Mouse (Mus musculus): ENCODE data around the gene Cyp2d22. TPM values are rescaled to one million over a fixed set of nuclear protein-coding genes. Genes with fewer than 3 reads are reported as not detected.

Cyp2d22 gene
- polyA plus RNA-seq (2015; fragmentation: Nextera tagmentation; extraction: Ambion mirVana), result 1.7 and 2.0 TPM in 2 replicates

- no peak within 1 kb of the TSS for H3K27ac ChIP-seq
- no peak within 1 kb of the TSS; the same call in none of the 2 replicates for H3K9ac ChIP-seq
- H3K9me3 ChIP-seq, result no peaks in the 10 kb centered on the region
- WGBS, result 1% methylated on average over 22 of the region's 24 CpGs
- ATAC-seq (replicated peaks), result peak; percentile 24; the same call in 1 of the 2 replicates
- peak within 1 kb of the TSS; percentile 57 for H3K4me2 ChIP-seq
- H3K4me3 ChIP-seq, result peak within 1 kb of the TSS; percentile 33
- H3K4me1 ChIP-seq, result peaks cover 3% of the 10 kb centered on the region; the same call in 1 of the 2 replicates
- 0 out of 2 replicates have a peak, but pooled peaks cover 3% of the 10 kb centered on the region for H3K27me3 ChIP-seq (replicated peaks)
- H3K36me3 ChIP-seq (replicated peaks), result no peaks in the 10 kb centered on the region
Measured at GRCm38 (mm10) chr15:82379871-82380713, at the start of gene Cyp2d22. Gene Cyp2d22, minus strand, starts transcription at chr15:82380260.

GRCm38 (mm10) chr15:82423471-82423870 lies 43.4 kb upstream of the Cyp2d22 start:
- Histone ChIP-seq H3K4me3 (no peak overlapping the region), H3K27ac (no peak overlapping the region), H3K36me3 (replicated peaks) (no peaks in the 10 kb centered on the region), H3K9me3 (0 out of 2 replicates have a peak, but pooled peaks cover 3% of the 10 kb centered on the region), H3K4me2 (no peak overlapping the region), H3K9ac (no peak overlapping the region), H3K27me3 (replicated peaks) (no peaks in the 10 kb centered on the region), H3K4me1 (no peaks in the 10 kb centered on the region)
- ATAC-seq (replicated peaks), result no peak
- WGBS, result 81% methylated on average over 3 of the region's 3 CpGs

GRCm38 (mm10) chr15:82422935-82423334 lies 42.9 kb upstream of the Cyp2d22 start:
- no peaks in the 10 kb centered on the region for H3K4me1 ChIP-seq
- no peak for ATAC-seq (replicated peaks)

GRCm38 (mm10) chr15:82418616-82419015 lies 38.6 kb upstream of the Cyp2d22 start:
- WGBS, result 76% methylated on average over 1 of the region's 1 CpGs
- H3K27ac ChIP-seq, result no peak overlapping the region
- ATAC-seq (replicated peaks), result no peak
- H3K9ac ChIP-seq, result no peak overlapping the region
- no peaks in the 10 kb centered on the region for H3K36me3 ChIP-seq (replicated peaks)
- no peak overlapping the region for H3K4me2 ChIP-seq
- no peaks in the 10 kb centered on the region for H3K9me3 ChIP-seq
- no peaks in the 10 kb centered on the region for H3K27me3 ChIP-seq (replicated peaks)
- no peak overlapping the region for H3K4me3 ChIP-seq
- H3K4me1 ChIP-seq, result peaks cover 6% of the 10 kb centered on the region

More at GRCm38 (mm10) chr15:82422935-82423334, 42.9 kb upstream of the Cyp2d22 start:
- 87% methylated on average over 4 of the region's 4 CpGs for WGBS
- Histone ChIP-seq H3K4me2 (no peak overlapping the region), H3K4me3 (no peak overlapping the region), H3K9me3 (no peaks in the 10 kb centered on the region), H3K27ac (no peak overlapping the region), H3K9ac (no peak overlapping the region), H3K36me3 (replicated peaks) (no peaks in the 10 kb centered on the region), H3K27me3 (replicated peaks) (no peaks in the 10 kb centered on the region)

- Histone ChIP-seq H3K9ac (no peak overlapping the region), H3K36me3 (replicated peaks) (no peaks in the 10 kb centered on the region), H3K4me3 (no peak overlapping the region), H3K27ac (no peak overlapping the region), H3K9me3 (no peaks in the 10 kb centered on the region), H3K4me2 (peak overlapping the region; percentile 36), H3K4me1 (peaks cover 6% of the 10 kb centered on the region), H3K27me3 (replicated peaks) (no peaks in the 10 kb centered on the region)
- ATAC-seq (replicated peaks), result peak; percentile 69; the same call in 1 of the 2 replicates
- WGBS, result 20% methylated on average over 16 of the region's 16 CpGs
Measured at GRCm38 (mm10) chr15:82416797-82417789, 37.0 kb upstream of the Cyp2d22 start.

GRCm38 (mm10) chr15:82407536-82407935 lies 27.5 kb upstream of the Cyp2d22 start:
- H3K27me3 ChIP-seq (replicated peaks), result no peaks in the 10 kb centered on the region
- H3K36me3 ChIP-seq (replicated peaks), result no peaks in the 10 kb centered on the region
- H3K4me3 ChIP-seq, result no peak overlapping the region
- no peak overlapping the region for H3K4me2 ChIP-seq
- H3K4me1 ChIP-seq, result no peaks in the 10 kb centered on the region
- H3K27ac ChIP-seq, result no peak overlapping the region
- H3K9me3 ChIP-seq, result no peaks in the 10 kb centered on the region
- WGBS, result 87% methylated on average over 4 of the region's 4 CpGs
- H3K9ac ChIP-seq, result no peak overlapping the region
- no peak for ATAC-seq (replicated peaks)

- Histone ChIP-seq H3K27ac (no peak within 1 kb of the TSS), H3K4me1 (no peaks in the 10 kb centered on the region), H3K9ac (no peak within 1 kb of the TSS), H3K4me2 (no peak within 1 kb of the TSS), H3K36me3 (replicated peaks) (no peaks in the 10 kb centered on the region), H3K4me3 (no peak within 1 kb of the TSS), H3K9me3 (no peaks in the 10 kb centered on the region), H3K27me3 (replicated peaks) (no peaks in the 10 kb centered on the region)
- 94% methylated on average over 6 of the region's 6 CpGs for WGBS
- ATAC-seq (replicated peaks), result no peak
Measured at GRCm38 (mm10) chr15:82406981-82407380, 26.9 kb upstream of the Cyp2d22 start, which contains the start of gene Cyp2d10. Gene Cyp2d10, minus strand, starts transcription at chr15:82407195.

GRCm38 (mm10) chr15:82404163-82404562 lies 24.1 kb upstream of the Cyp2d22 start:
- no peaks in the 10 kb centered on the region for H3K27me3 ChIP-seq (replicated peaks)
- no peak overlapping the region for H3K9ac ChIP-seq
- WGBS, result 91% methylated on average over 3 of the region's 3 CpGs
- no peak overlapping the region for H3K27ac ChIP-seq
- H3K4me1 ChIP-seq, result no peaks in the 10 kb centered on the region
- H3K4me3 ChIP-seq, result no peak overlapping the region
- no peak for ATAC-seq (replicated peaks)
- no peaks in the 10 kb centered on the region for H3K9me3 ChIP-seq
- no peak overlapping the region for H3K4me2 ChIP-seq
- H3K36me3 ChIP-seq (replicated peaks), result no peaks in the 10 kb centered on the region

GRCm38 (mm10) chr15:82403606-82404005 lies 23.5 kb upstream of the Cyp2d22 start:
- Histone ChIP-seq H3K4me2 (no peak overlapping the region), H3K4me1 (no peaks in the 10 kb centered on the region), H3K9me3 (no peaks in the 10 kb centered on the region), H3K9ac (no peak overlapping the region), H3K4me3 (no peak overlapping the region), H3K27me3 (replicated peaks) (no peaks in the 10 kb centered on the region), H3K27ac (no peak overlapping the region), H3K36me3 (replicated peaks) (no peaks in the 10 kb centered on the region)
- WGBS, result 91% methylated on average over 9 of the region's 9 CpGs
- no peak for ATAC-seq (replicated peaks)

- H3K4me1 ChIP-seq, result no peaks in the 10 kb centered on the region
- no peak overlapping the region for H3K27ac ChIP-seq
- WGBS, result 83% methylated on average over 6 of the region's 6 CpGs
- H3K9ac ChIP-seq, result no peak overlapping the region
- H3K4me2 ChIP-seq, result no peak overlapping the region
- no peak for ATAC-seq (replicated peaks)
- H3K27me3 ChIP-seq (replicated peaks), result no peaks in the 10 kb centered on the region
- no peaks in the 10 kb centered on the region for H3K36me3 ChIP-seq (replicated peaks)
- no peaks in the 10 kb centered on the region for H3K9me3 ChIP-seq
- no peak overlapping the region for H3K4me3 ChIP-seq
Measured at GRCm38 (mm10) chr15:82402741-82403140, 22.7 kb upstream of the Cyp2d22 start.

- no peaks in the 10 kb centered on the region for H3K9me3 ChIP-seq
- no peak for ATAC-seq (replicated peaks)
- H3K4me2 ChIP-seq, result no peak overlapping the region
- no peaks in the 10 kb centered on the region for H3K36me3 ChIP-seq (replicated peaks)
- no peak overlapping the region for H3K4me3 ChIP-seq
- H3K27ac ChIP-seq, result no peak overlapping the region
- no peaks in the 10 kb centered on the region for H3K4me1 ChIP-seq
- H3K9ac ChIP-seq, result no peak overlapping the region
- H3K27me3 ChIP-seq (replicated peaks), result no peaks in the 10 kb centered on the region
Measured at GRCm38 (mm10) chr15:82402106-82402505, 22.0 kb upstream of the Cyp2d22 start.

GRCm38 (mm10) chr15:82401516-82401915 lies 21.5 kb upstream of the Cyp2d22 start:
- H3K4me1 ChIP-seq, result no peaks in the 10 kb centered on the region
- no peaks in the 10 kb centered on the region for H3K9me3 ChIP-seq
- H3K36me3 ChIP-seq (replicated peaks), result no peaks in the 10 kb centered on the region
- H3K27ac ChIP-seq, result no peak overlapping the region
- no peak for ATAC-seq (replicated peaks)
- H3K9ac ChIP-seq, result no peak overlapping the region
- H3K4me3 ChIP-seq, result no peak overlapping the region
- WGBS, result 17% methylated on average over 2 of the region's 2 CpGs
- H3K27me3 ChIP-seq (replicated peaks), result no peaks in the 10 kb centered on the region
- no peak overlapping the region for H3K4me2 ChIP-seq

All from midbrain, embryonic 15.5 days (tissue).